Mouse (Mus musculus) telencephalon, adult 2 months (tissue): Measurements from ENCODE around the gene Abr.

Source experiments
- DNase-seq: peaks from one replicate; pipeline ENCODE4 v3.0.0-alpha.2; 2011; ENCODE audit warnings: low read depth, low spot score

Gene Abr

DNA sequence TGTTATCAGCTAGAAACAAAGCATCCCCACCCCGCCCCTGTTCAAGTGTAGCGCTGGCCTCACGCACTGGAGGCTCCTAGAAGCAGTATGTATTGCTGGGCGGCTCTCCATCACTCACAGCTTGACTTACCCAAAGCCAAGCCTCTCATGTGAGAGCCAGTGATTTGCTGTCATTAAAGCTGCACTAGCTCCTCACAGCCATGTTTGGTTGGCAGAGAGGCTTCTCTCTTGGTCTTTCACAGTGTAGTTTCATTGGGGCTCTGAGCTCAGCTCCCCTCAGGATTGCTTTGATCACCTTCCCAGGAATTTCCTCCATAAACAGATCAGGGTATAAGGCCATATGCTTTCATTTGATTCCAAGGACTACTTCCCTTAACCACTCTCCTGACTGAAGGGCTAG, 208.9 kb downstream of the Abr start:
- no peak for DNase-seq

DNA sequence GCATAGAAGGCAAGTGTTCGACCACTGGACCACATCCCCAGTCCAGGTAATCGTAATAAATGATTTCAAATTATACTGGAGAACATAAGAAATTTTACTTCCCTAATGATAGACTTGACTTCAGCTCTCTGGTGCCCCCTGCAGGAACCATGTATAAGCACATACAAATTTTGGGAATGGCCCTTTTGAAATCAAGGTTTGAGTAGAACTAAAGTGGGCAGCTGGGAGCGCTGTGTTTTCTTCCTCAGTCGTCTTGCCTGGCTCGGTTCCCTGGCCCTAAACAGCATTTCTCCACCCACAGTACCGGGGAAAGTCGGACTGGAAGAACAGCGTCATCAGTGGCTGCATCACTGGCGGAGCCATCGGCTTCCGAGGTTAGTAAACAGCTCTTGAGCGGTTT, 211.3 kb downstream of the Abr start:
- DNase-seq, result no peak

DNA sequence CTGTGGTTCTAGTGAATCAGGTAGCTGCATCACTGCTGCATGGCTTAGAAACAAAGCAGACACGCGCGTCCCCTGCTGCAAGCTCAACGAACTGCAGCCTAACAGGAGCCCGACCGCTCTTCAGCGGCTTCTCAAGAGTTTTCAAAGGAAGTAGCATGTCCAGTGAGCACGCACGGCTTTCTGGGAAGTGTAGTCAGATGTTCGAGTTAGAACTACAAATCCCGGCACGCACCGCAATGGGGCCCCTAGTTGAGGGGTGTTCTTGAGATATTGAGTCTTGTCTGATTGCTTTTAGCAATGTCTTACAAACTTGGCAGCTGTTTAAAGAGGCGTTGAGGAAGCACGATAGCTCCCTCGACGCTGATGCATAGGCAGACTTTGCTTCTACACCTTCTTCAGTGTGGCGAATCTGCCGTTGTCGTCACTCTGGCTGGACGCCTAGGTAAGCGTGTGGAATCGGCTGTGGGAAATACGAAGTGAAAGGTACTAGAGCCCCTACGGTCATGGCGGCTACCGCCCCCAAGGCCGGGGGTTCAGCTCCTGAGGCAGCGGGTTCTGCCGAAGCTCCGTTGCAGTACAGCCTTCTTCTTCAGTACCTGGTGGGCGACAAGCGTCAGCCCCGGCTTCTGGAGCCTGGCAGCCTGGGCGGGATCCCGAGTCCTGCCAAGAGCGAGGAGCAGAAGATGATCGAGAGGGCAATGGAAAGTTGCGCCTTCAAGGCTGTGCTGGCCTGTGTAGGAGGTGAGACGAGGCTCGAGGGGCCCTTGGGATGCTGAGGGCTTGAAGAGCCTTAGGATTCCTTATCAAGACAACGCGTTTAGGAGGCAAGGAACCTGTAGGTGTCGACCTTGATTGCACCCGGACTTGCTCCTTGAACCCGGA, 215.2 kb downstream of the Abr start, which contains the start of gene Timm22:
Gene Timm22, plus strand, starts transcription at position 251 of the 882 bp plus-strand sequence.
- DNase-seq, result peak; percentile 98

DNA sequence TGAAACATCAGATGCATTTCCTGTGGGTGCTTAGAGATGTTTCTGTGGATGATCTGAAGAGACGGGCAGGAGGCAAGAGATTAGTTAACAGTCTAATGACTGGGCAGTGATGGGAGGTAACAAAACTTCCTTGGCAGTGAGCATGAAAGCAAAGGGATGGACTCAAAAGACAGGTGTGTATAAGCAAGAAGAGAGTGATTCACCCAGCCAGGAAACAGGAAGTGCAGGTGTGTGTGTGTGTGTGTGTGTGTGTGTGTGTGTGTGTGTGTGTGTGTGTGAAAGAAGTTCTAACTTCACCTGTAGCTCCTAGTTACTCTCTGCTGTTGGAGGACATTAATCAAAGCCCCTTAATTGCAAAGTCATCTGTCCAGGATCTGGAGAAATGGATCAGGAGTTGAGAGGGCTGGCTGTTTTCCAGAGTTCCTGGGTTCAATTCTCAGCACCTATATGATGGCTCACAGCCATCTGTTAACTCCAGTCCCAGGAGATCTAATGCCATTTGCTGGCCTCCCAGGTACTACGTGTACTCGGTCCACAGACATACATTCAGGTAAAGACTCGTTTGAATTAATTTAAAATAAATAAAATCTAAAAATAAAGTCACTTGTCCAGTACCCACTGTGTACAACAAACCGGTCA, 216.4 kb downstream of the Abr start:
- DNase-seq, result no peak

DNA sequence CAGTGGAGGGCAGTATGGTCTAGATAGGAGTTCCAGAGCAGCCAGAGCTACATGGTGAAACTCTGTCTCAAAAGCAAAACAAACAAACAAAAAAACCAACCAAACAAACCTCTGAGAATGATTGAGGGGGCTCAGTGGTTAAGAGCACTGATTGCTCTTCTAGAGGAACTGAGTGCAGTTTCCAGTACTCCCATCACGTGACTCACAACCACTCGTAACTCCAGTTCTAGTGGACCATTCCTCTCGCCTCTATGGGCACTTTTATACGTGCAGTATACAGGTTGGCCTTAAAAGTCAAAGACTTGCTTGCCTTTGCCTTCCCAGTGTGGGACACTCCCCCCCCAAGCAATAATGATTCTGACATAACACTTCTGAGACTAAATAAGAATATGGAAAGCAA, 217.0 kb downstream of the Abr start:
- DNase-seq, result no peak

DNA sequence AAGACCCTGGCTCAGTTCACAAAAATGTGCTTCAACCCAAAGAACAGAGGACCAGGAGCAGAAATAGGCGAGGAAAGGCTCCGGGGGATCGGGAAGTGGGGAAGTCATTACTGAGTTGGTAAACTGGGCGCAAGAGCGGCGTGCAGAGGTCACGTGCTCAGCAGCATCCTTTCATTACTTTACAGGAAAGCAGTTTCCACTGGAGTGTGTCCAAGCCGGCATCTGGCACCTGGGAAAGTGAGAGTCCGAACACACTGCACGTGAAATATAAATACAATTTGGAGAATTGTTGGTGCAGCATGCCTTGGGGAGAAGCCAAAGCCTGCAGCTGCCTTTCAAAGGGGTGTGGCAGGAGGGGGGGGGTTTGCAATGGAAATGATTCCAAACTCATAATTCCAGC, 220.7 kb downstream of the Abr start:
- no peak for DNase-seq

DNA sequence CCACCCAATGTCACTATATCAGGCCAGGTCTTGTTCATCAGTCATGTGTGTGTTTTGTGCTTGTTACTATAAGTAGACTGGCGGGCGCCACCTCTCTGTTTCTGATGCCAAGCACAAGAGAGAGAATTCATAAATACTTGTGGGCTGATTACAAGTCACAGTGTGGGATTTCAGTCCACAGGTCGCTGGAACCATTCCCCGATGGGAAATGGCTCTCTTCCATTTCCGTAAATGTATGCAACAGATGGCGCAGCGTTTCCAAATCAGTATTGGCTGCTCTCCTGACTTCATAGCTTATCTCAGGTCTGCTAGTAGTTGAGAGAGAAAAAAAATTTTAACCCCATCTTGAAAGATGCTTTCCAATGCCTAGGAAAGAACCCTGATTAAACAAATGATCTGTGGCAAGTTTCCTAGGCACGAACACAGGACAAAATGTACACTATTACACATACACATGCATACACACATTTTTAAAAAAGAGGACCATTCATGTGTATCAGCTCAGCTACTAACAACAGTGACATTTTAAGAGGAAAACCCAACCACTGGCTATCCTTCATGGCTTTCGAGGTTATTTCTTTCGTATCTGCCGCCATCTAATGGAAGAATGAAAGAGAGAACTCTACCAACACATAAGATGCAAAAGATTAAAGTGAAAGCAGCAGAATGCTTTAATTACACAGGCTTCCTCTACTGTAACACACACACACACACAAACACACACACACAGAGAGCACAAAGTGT, 222.4 kb downstream of the Abr start:
- no peak for DNase-seq

DNA sequence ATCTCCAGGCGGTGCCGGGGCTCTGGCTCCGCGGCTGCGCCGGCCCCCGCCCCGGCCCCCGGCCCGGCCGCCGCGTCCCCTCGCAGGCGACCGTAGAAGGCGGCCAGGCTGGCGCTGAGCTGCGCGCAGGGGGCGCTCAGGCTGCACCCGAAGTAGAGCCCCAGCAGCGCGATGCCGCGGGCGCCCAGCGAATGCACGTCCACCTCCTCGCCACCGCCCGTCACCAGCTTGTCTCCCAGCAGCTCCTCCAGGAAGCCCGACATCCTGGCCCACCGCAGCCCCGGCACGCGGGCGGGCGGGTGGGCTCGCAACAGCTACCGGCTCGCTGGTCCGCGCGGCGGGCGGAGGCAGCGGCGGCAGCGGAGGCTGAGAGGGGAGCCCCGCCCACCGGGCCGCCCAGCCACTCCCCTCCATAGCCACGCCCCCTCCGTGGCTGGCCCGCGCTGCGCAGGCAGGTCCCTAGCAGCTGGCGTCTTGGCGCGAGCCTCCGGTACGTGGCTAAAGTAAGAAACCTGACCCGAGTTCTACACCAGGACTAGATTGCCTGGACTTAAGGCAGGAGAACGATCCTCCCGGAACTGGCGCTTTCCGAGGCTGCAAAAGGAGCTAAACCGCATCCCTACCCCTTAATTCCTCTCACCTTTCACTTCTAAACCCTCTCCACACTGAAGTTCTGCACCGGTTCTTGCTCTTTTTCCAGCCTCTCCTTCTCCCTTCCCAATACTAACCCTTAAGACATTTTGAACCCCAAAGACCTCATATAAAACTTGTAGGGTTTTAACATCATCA, 223.1 kb downstream of the Abr start, which contains the start of gene Nxn:
Gene Nxn, minus strand, starts transcription at position 343 of the 789 bp plus-strand sequence.
- no peak for DNase-seq

DNA sequence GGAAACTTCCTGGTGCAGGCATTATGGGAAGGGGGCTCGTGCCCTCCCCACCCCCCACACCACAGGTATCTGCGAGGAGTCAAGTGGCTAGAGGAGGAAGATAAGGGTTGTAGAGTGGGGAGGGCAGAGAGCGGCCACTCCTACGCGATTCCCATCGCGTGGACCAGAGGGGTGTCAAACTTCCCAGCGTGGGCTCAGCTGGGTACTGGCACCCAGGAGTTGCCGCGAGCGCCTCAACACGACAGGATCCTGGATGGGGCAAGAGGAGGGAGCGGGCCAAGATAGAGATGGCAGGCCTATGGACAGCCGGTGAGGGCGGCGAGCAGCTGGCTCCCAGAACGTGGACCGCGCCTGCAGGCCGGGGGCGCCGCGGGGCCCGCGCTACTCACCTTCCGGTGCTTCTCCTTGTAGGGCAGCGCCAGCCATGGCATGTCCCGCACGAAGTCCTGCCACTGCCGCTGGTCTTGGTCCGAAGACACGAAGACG, 223.8 kb downstream of the Abr start:
- no peak for DNase-seq

DNA sequence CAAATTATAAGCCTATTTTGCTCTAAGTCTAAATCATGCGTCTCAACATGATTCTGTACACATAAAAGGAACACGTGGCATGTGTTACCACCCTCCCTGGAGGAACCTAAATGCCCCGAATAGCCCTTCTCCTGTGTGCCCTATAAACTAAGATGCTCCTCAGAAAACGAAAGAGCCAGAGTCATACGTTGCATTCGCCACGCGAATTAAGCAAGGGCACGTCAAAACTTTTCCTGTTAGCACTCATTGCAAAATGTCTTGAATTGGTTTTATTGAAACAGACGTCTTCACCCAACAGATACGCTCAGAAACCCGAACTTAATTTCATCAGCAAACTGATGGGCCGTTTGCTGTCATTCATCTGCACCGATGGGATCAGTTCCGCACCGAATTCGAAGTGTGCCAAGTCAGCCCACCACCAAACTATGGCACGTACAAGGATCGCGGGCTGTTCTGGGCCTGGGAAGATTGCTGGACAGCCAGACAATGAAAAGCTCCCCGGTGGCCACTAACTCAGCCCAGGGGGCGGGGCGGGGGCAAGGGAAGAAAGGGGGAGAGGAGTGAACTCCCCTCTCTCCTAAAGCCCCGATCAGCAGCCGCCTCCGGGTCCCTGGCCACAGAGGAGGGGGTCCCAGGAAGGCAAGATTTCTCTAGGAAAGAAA, 224.3 kb downstream of the Abr start:
- no peak for DNase-seq

DNA sequence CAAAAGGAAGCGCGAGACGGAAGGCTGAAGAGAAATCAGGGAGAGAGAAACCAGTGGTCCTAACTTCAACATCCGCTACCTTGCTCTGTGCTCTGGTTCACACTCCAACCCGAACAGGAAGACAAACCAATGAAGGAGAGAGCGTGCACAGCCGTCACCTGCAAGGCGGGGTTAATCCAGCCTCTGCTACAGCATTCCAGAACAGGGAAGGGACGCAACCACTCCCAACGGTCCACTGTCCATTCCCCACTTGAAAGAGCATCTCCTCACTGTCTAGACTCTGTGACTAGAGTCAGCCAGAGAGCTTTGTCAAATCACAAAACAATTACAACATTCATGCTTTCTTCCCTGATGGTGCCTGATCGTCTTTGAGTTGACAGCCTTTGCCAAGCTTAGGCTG, 229.1 kb downstream of the Abr start:
- no peak for DNase-seq

DNA sequence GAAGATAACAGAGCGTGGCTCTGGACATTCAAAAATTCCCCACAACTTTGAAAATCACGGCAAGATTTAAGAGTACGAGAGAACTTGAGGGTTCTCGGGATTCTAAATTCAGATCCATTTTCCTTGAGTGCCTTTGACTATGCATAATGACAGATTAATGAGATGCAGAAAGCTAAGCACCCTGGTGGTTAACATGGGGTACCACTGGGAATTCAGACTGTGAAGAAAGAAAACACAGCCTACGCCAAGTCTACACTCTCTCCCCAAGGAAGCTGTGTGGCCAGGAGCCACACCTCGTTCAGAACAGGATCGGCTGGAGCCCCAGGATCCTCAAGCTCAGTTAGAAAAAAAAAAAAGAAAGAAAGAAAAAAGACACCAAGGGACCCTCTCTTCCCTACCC, 229.6 kb downstream of the Abr start:
- DNase-seq, result no peak

DNA sequence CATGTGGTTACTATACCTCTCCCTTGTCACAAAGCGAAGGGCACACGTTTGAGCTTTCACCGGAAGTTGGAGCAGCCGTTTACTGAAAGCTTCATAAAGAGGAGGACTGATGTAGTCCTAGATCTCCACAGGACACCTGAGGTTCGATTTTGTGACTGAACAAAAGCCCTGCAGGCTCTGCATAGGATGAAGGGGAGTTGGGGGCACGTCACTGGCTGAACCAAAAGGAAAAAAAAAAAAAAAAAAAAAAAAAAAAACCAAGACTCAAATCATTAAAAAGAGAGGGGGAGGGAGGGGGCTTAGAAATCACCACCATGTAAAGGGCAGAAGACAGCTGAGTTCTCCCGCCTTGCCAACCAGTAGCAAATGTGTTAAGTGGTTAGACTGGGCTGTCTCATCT, 233.4 kb downstream of the Abr start:
- no peak for DNase-seq

DNA sequence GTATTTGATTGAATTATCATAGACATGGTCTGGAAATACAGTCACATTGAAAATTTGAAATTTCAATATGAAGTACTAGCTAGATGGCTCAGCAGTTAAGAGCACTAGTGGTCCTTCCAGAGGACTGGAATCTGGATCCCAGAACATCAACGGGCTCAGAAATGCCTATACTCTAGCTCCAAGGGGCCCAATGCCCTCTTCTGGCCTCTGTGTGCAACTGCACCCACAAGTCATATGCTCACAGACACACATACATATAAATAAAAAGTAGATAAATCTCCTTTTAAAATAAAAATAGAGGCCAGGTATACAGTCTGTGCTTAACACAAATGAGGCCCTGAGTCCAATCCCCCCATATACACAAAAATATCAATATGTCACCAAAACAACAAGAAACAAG, 235.0 kb downstream of the Abr start:
- no peak for DNase-seq

DNA sequence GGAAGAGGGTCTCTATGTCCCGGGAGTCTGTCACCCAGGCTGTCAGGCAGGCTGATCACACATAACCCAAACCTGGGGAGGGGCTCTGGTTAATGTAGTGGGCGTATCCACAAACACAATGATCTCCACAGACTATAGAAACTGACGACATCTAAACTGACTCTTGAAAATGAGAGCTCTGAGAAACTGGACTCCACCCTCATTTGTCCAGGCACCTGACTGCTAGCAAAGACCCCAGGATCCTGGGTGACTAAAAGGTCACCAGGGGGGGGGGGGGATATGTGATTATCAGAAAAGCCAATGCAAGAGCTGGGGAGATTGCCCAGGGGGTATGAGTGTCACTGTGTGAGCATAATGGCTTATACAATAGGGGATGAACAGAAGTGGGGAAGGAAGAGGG, 236.4 kb downstream of the Abr start:
- no peak for DNase-seq

DNA sequence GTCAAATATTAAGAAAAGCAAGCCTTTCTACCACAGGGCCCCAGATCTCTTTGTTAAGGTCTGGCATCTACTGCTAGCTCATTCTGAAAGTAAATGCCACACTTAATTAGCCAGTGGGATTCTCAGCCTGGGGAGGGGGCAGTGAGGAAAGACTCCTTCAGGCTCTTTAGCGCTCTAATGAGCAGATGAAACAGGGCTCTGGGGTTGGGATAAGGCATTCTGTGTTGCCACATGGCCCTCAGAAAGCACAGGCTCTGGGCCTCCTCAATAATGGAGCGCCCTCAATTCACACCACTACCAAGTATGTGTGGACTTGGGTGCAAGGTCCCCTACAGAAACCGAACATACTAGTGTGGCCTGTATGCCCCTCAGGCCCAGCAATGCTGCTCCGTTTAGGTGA, 237.1 kb downstream of the Abr start:
- DNase-seq, result no peak

DNA sequence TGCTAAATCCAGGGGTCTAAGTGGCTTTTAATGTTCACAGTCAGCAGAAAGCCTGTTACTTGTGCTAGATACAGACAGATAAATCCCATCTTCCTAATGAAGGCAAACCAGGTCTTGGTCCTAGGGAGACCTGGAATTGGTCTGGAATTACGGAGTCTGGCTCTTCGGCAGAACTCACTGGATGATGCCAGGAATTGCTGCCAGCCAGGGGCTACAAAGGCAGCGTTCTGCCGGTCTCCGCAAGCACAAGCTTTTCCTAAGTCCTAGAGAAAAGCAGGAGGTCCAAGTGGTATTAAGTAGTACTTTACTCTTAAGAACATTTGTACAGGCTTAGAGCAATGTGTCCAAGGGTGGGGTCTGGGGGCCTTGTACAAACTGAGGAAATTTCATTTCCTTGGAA, 237.8 kb downstream of the Abr start:
- no peak for DNase-seq

DNA sequence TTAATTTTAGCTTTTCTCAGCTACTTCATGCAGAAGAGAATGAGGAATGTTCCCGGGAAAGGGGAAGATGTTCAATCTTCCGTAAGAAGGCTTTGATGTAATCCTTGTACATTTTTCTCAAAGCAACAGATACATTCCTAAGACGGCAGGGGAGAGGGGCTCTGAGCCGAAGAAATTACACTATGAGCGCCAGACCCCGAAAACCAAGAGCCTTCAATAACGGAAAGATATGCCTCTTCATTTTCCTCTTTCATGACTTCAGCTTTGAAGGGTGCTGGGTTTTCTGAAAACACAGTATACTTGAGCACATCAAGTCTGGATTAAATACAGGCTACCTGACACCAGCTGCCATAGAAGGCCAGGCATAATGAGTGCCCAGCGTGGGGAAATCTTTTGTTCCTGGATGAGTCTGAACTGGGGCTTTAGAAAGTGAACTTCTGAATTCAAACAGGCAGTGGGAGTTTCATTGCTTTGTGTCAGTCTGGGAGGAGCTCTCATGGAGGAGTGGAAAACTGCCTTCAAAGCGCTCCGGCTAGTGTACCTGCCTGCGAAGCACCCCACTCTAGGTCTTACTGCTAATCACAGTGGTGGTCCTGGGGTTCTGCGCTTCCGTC, 239.3 kb downstream of the Abr start:
- DNase-seq, result no peak

DNA sequence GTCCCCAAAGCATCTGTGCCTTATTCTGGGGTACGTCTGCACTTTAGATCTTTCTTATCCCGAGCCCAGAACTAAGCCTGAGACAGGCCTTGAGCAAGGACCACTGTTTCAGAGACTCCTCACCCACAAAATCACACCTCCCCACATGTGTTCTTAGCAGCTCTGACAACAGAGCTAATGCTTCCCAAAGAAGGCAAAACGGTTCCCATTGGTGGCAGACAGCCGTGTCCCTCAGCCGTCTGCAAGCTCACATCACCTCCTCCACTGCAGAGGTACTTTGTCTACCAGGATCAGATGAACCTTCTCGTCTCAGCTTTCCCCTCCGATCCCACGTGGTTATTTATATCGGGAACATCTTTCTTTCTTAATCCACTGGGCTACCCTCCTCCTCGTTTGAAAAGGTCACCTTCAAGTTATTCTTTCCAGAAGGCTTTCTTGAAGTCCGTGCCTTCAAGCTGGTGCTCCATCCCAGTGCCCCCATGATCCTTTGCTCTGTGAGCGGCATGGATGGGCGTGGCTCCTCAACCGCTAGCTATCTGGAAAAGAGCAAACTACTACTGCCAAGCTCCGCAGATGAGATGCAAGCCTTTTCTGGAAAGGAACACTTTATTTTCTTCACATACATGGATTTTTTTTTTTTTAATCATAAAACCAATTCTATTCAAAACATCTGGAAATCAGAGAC, 240.8 kb downstream of the Abr start:
- no peak for DNase-seq
